In genomic region chr1:38862213-38862612, GRCm38 (mm10) we compare ENCODE assay signal across 10 mouse cellular contexts. TPM values are rescaled to one million over a fixed set of nuclear protein-coding genes. Genes with fewer than 3 reads are reported as not detected.
A peak's percentile ranks its signal among the peaks of the same experiment; 100 is the strongest.
DNase-seq lines count a peak whose midpoint lies in the region; ATAC-seq and TF ChIP-seq lines count a peak whose summit lies in the region.
"Had no signal": no experiment of that assay in that cellular context is flagged by ENCODE, and none has a peak within 500 bp of the region (broad histone marks: within the 10 kb centered on the region; RNA-seq: fewer than 3 reads in every experiment).

No protein-coding gene starts in this region.

- TF ChIP-seq POLR2A in cerebellum, adult 2 months (IDR thresholded peaks at IDR 0.05; ENCODE audit: borderline replicate concordance, insufficient read depth, low read length): no peak
- no peak for TF ChIP-seq POLR2A in small intestine, adult 2 months (IDR thresholded peaks at IDR 0.05; ENCODE audit: low read depth, low read length)

- intact Hi-C loops in gastrocnemius, adult 2 months (cut with DNase I): no loop called here
- intact Hi-C loops in gastrocnemius, postnatal 36 days (cut with DNase I): no loop called here

- TF ChIP-seq CTCF in gastrocnemius, adult 2 months (IDR thresholded peaks at IDR 0.05): peak; percentile 48
- TF ChIP-seq CTCF in cerebellum, adult 2 months (IDR thresholded peaks at IDR 0.05; ENCODE audit: borderline replicate concordance, insufficient read depth, low read depth, low read length): peak; percentile 78
- TF ChIP-seq CTCF in small intestine, adult 2 months (IDR thresholded peaks at IDR 0.05; ENCODE audit: extremely low read depth, insufficient read length, insufficient replicate concordance, low read depth, low read length): peak; percentile 29; the same call in 1 of the 2 replicates

- 18% methylated on average over 4 of the region's 4 CpGs for WGBS in neural tube, embryonic 11.5 days
- 18% methylated on average over 4 of the region's 4 CpGs for WGBS in neural tube, embryonic 15.5 days
- 8% methylated on average over 4 of the region's 4 CpGs for WGBS in cerebellum, adult 2 months
- WGBS in small intestine, adult 2 months: 9% methylated on average over 4 of the region's 4 CpGs

- ATAC-seq in neural tube, embryonic 11.5 days (ENCODE audit: insufficient read depth, low FRiP score, low TSS enrichment): no peak
- no peak for ATAC-seq in neural tube, embryonic 15.5 days (ENCODE audit: low FRiP score)

- no peaks in the 10 kb centered on the region for H3K27me3 ChIP-seq in neural tube, embryonic 11.5 days (ENCODE audit: control insufficient read depth, insufficient read depth, low read length)
- no peaks in the 10 kb centered on the region for H3K27me3 ChIP-seq in neural tube, embryonic 15.5 days (replicated peaks)
- no peaks in the 10 kb centered on the region for H3K27me3 ChIP-seq in cerebellum, adult 2 months (ENCODE audit: control insufficient read depth, insufficient read depth, low read length)
- no peaks in the 10 kb centered on the region for H3K27me3 ChIP-seq in small intestine, adult 2 months (ENCODE audit: control insufficient read depth, insufficient read depth, low read length)

- H3K4me3 ChIP-seq in gastrocnemius, adult 2 months: no peak overlapping the region
- H3K4me3 ChIP-seq in neural tube, embryonic 11.5 days (ENCODE audit: low read depth, low read length): no peak overlapping the region
- H3K4me3 ChIP-seq in neural tube, embryonic 15.5 days (replicated peaks): no peak overlapping the region
- no peak overlapping the region for H3K4me3 ChIP-seq in cerebellum, adult 2 months (replicated peaks; ENCODE audit: insufficient read depth, low read depth, low read length)
- H3K4me3 ChIP-seq in small intestine, adult 2 months (ENCODE audit: low read depth, low read length): no peak overlapping the region
- H3K4me3 ChIP-seq: heart, embryonic 13.5 days had no signal

- H3K9ac ChIP-seq in neural tube, embryonic 11.5 days (ENCODE audit: low read length): no peak overlapping the region
- no peak overlapping the region for H3K9ac ChIP-seq in neural tube, embryonic 15.5 days (replicated peaks)
- H3K9ac ChIP-seq: heart, embryonic 13.5 days had no signal

- H3K4me2 ChIP-seq in neural tube, embryonic 11.5 days (ENCODE audit: low read depth): no peak overlapping the region
- no peak overlapping the region for H3K4me2 ChIP-seq in neural tube, embryonic 15.5 days
- H3K4me2 ChIP-seq: heart, embryonic 13.5 days had no signal

- no peaks in the 10 kb centered on the region for H3K9me3 ChIP-seq in neural tube, embryonic 11.5 days (ENCODE audit: control insufficient read depth, low read length)
- H3K9me3 ChIP-seq in neural tube, embryonic 15.5 days (replicated peaks): no peaks in the 10 kb centered on the region
- H3K9me3 ChIP-seq: heart, embryonic 13.5 days had no signal

- no peaks in the 10 kb centered on the region for H3K4me1 ChIP-seq in neural tube, embryonic 11.5 days (ENCODE audit: control insufficient read depth, insufficient read depth, low read length)
- peaks cover 5% of the 10 kb centered on the region for H3K4me1 ChIP-seq in neural tube, embryonic 15.5 days
- H3K4me1 ChIP-seq in cerebellum, adult 2 months (ENCODE audit: control insufficient read depth, insufficient read depth, low read length): no peaks in the 10 kb centered on the region
- H3K4me1 ChIP-seq in small intestine, adult 2 months (ENCODE audit: control insufficient read depth, insufficient read depth, insufficient read length, low read length): no peaks in the 10 kb centered on the region
- H3K4me1 ChIP-seq: heart, embryonic 13.5 days had no signal

- no peaks in the 10 kb centered on the region; the same call in 1 of the 2 replicates for H3K36me3 ChIP-seq in neural tube, embryonic 11.5 days (ENCODE audit: control insufficient read depth, insufficient read depth, low read length)
- peaks cover 31% of the 10 kb centered on the region for H3K36me3 ChIP-seq in neural tube, embryonic 15.5 days
- H3K36me3 ChIP-seq in small intestine, adult 2 months (ENCODE audit: control insufficient read depth, insufficient read depth, low read length): no peaks in the 10 kb centered on the region
- H3K36me3 ChIP-seq: heart, embryonic 13.5 days had no signal

- no peak overlapping the region for H3K27ac ChIP-seq in gastrocnemius, adult 2 months
- no peak overlapping the region for H3K27ac ChIP-seq in neural tube, embryonic 11.5 days (ENCODE audit: low read depth, low read length)
- H3K27ac ChIP-seq in neural tube, embryonic 15.5 days (replicated peaks): no peak overlapping the region
- no peak overlapping the region for H3K27ac ChIP-seq in cerebellum, adult 2 months (ENCODE audit: insufficient read depth, low read length)
- no peak overlapping the region for H3K27ac ChIP-seq in small intestine, adult 2 months (ENCODE audit: insufficient read depth, low read depth, low read length)
- H3K27ac ChIP-seq: heart, embryonic 13.5 days; macrophage had no signal

- peak; percentile 26 for DNase-seq in gastrocnemius, adult 2 months
- no peak for DNase-seq in gastrocnemius, postnatal 36 days
- DNase-seq in neural tube, embryonic 11.5 days (ENCODE audit: low spot score): peak; percentile 37
- DNase-seq in cerebellum, adult 2 months: peak; percentile 54 to 63
- peak; percentile 40 to 46 for DNase-seq in layer of hippocampus, postnatal 14 days (ENCODE audit: low spot score in 2 of 2)
- DNase-seq in kidney, adult 11 months: no peak

RNA-seq across cellular contexts. Expression of gene Lonrf2, which starts 25.7 kb away (rescaled TPM):
- total RNA-seq in gastrocnemius, adult 2 months (2021): under 1 TPM; 0.15 to 0.73 TPM
- total RNA-seq in gastrocnemius, postnatal 36 days (2021): under 1 TPM; 0.28 to 0.42 TPM
- 4.8 and 5.4 TPM in 2 replicates for polyA plus RNA-seq in neural tube, embryonic 11.5 days (2014; fragmentation: Nextera tagmentation; extraction: Ambion mirVana)
- 18.6 and 22.6 TPM in 2 replicates for polyA plus RNA-seq in neural tube, embryonic 15.5 days (2015; fragmentation: Nextera tagmentation; extraction: Ambion mirVana)
- polyA plus RNA-seq in cerebellum, adult 2 months (2012; rRNA removed): 66.4 and 70.0 TPM in 2 replicates
- 100 to 1,000 TPM; 116 TPM for total RNA-seq in layer of hippocampus, postnatal 14 days (2021)
- polyA plus RNA-seq in small intestine, adult 2 months (2012; rRNA removed): 0.20 and 0.29 TPM in 2 replicates
- polyA plus RNA-seq: macrophage had no signal

RNA-seq across cellular contexts. Expression of gene Chst10, which starts 35.7 kb away (rescaled TPM):
- under 1 TPM; 0.17 to 0.26 TPM for total RNA-seq in gastrocnemius, adult 2 months (2021)
- total RNA-seq in gastrocnemius, postnatal 36 days (2021): under 1 TPM; 0.10 to 0.28 TPM
- polyA plus RNA-seq in neural tube, embryonic 11.5 days (2014; fragmentation: Nextera tagmentation; extraction: Ambion mirVana): 23.7 and 25.3 TPM in 2 replicates
- polyA plus RNA-seq in neural tube, embryonic 15.5 days (2015; fragmentation: Nextera tagmentation; extraction: Ambion mirVana): 46.0 and 47.5 TPM in 2 replicates
- polyA plus RNA-seq in cerebellum, adult 2 months (2012; rRNA removed): 41.3 and 43.7 TPM in 2 replicates
- total RNA-seq in layer of hippocampus, postnatal 14 days (2021): 10 to 100 TPM; 46.7 to 52.4 TPM
- polyA plus RNA-seq in small intestine, adult 2 months (2012; rRNA removed): 0.43 and 1.2 TPM in 2 replicates

Comparison
In these comparisons a context has a peak if more than half of its experiments do, and no peak if none do; other contexts are left out.
1. DNase-seq: peak in gastrocnemius, adult 2 months (single experiment), neural tube, embryonic 11.5 days (single experiment), cerebellum, adult 2 months (2 of 2) and layer of hippocampus, postnatal 14 days (2 of 2); none in gastrocnemius, postnatal 36 days (0 of 2) and kidney, adult 11 months (single experiment).
2. RNA of gene Chst10, which starts 35.7 kb away (polyA plus RNA-seq): 46.0 to 47.5 TPM in neural tube, embryonic 15.5 days, 41.3 to 43.7 TPM in cerebellum, adult 2 months and 23.7 to 25.3 TPM in neural tube, embryonic 11.5 days; 0.43 to 1.2 TPM in small intestine, adult 2 months; every median in the first group is over 10 times any median in the second.
3. Peak in every context shown above with its lines, with median percentiles within 50 percentile points of each other: CTCF ChIP-seq.